Mouse (Mus musculus): ENCODE data around the gene Gli2. TPM values are rescaled to one million over a fixed set of nuclear protein-coding genes. Genes with fewer than 3 reads are reported as not detected.

Gene Gli2
- polyA plus RNA-seq, 1 experiment from 2014 or later: 3.4 TPM

DNA sequence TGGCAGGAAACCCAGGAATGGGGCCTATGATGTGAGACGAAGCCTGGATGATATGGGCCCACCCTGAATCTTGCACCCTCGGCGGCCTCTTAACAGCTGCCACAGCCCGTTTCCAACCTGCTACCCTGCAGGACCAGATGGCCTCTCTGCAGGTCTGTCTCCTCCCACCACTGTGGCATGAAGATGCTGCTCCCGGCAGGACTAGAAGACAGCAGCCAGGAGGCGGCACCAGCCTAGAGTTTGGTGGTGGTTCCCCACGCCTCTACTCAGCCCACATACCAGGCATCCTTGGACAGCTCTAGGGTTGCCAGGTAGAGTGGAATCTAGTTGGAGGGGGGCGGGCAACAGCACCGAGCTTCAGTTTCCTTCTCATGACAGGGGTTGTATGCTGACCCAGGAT lies 188.7 kb downstream of the Gli2 start:
- no peak overlapping the region for H3K4me2 ChIP-seq
- H3K36me3 ChIP-seq (ENCODE audit: control insufficient read depth, insufficient read depth, low read length): no peaks in the 10 kb centered on the region
- no peak overlapping the region for H3K4me3 ChIP-seq (ENCODE audit: low read depth, low read length)
- H3K9ac ChIP-seq (ENCODE audit: low read depth, low read length): no peak overlapping the region
- no peaks in the 10 kb centered on the region for H3K9me3 ChIP-seq (ENCODE audit: control insufficient read depth, low read length)
- H3K4me1 ChIP-seq (replicated peaks; ENCODE audit: control insufficient read depth, insufficient read depth, low read length): no peaks in the 10 kb centered on the region
- no peaks in the 10 kb centered on the region for H3K27me3 ChIP-seq (replicated peaks; ENCODE audit: control insufficient read depth, insufficient read depth, low read length)
- DNase-seq (ENCODE audit: low spot score) (no peak), ATAC-seq (replicated peaks; ENCODE audit: low FRiP score) (no peak)
- WGBS: 54% methylated on average over 9 of the region's 9 CpGs
- no peak overlapping the region for H3K27ac ChIP-seq (ENCODE audit: low read depth, low read length)

DNA sequence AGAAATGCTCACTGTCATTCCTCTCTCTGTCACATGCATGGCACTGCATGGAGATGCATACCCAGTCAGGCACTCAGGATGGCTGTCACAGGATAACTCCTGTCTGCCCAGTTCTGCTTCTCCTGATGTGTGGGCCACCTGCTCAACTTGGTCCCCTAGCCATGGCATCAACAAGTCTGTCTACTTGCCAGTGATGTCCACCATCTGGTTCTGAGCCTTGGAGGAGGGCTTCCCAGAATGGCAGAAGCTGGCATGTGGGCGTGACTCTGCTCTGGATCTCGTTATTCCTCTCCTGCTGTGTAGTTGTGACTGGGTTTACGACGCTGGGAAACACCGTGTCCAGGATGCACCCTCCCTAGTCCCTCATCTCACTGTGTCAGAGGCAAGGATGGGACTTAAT lies 189.4 kb downstream of the Gli2 start:
- H3K27me3 ChIP-seq (replicated peaks; ENCODE audit: control insufficient read depth, insufficient read depth, low read length): no peaks in the 10 kb centered on the region
- no peak overlapping the region for H3K9ac ChIP-seq (ENCODE audit: low read depth, low read length)
- WGBS: 78% methylated on average over 5 of the region's 5 CpGs
- no peak overlapping the region for H3K4me2 ChIP-seq
- no peaks in the 10 kb centered on the region for H3K4me1 ChIP-seq (replicated peaks; ENCODE audit: control insufficient read depth, insufficient read depth, low read length)
- no peak overlapping the region for H3K27ac ChIP-seq (ENCODE audit: low read depth, low read length)
- ATAC-seq (replicated peaks; ENCODE audit: low FRiP score) (no peak), DNase-seq (ENCODE audit: low spot score) (no peak)
- no peak overlapping the region for H3K4me3 ChIP-seq (ENCODE audit: low read depth, low read length)
- H3K36me3 ChIP-seq (ENCODE audit: control insufficient read depth, insufficient read depth, low read length): no peaks in the 10 kb centered on the region
- H3K9me3 ChIP-seq (ENCODE audit: control insufficient read depth, low read length): no peaks in the 10 kb centered on the region

DNA sequence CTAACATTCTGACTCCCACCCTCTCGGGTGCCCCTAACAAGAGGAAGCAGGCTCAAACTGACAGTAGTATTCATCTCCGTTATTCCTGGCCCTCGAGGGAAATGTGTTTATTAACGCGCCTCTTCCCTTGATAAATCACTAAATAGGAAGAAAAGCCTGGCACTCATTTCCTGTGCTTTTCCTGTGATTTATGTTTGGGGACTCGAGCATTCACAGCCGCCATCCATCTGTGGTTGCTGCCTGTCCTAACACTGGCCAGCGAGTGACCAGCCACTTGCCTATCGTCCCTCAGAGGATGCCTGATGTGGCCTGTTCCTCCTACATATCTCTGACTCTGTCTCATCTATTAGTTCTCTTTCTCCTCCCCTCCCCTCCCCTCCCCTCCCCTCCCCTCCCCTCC lies 195.3 kb downstream of the Gli2 start:
- H3K9me3 ChIP-seq (ENCODE audit: control insufficient read depth, low read length): no peaks in the 10 kb centered on the region
- 37% methylated on average over 9 of the region's 9 CpGs for whole genome bisulfite sequencing
- no peak overlapping the region for H3K4me3 ChIP-seq (ENCODE audit: low read depth, low read length)
- H3K4me2 ChIP-seq: no peak overlapping the region
- no peaks in the 10 kb centered on the region for H3K4me1 ChIP-seq (replicated peaks; ENCODE audit: control insufficient read depth, insufficient read depth, low read length)
- H3K9ac ChIP-seq (ENCODE audit: low read depth, low read length): no peak overlapping the region
- H3K27ac ChIP-seq (ENCODE audit: low read depth, low read length): no peak overlapping the region
- DNase-seq (ENCODE audit: low spot score) (no peak), ATAC-seq (replicated peaks; ENCODE audit: low FRiP score) (no peak)
- no peaks in the 10 kb centered on the region for H3K27me3 ChIP-seq (replicated peaks; ENCODE audit: control insufficient read depth, insufficient read depth, low read length)
- no peaks in the 10 kb centered on the region for H3K36me3 ChIP-seq (ENCODE audit: control insufficient read depth, insufficient read depth, low read length)

DNA sequence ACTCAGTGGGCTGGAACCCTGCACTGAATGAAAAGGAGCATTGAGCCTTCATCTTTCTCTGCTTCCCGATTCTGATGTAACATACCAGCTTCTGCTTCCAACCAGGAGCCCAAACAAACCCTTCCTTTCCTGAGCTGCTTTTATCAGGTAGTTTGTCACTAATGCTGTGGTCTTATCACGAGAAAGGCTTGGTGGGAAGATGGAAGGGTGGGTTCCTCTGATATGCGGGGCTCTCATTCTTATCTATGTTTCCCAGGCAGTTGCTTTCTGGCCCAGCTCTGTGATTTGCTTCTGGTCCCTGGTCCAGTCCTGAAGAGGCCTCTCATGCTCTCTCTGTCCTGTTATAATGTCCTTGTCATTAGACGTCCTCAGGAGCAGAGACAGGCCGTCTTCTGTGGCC lies 222.8 kb downstream of the Gli2 start:
- Histone ChIP-seq H3K9ac (ENCODE audit: low read depth, low read length) (no peak overlapping the region), H3K4me2 (no peak overlapping the region), H3K27me3 (replicated peaks; ENCODE audit: control insufficient read depth, insufficient read depth, low read length) (no peaks in the 10 kb centered on the region), H3K27ac (ENCODE audit: low read depth, low read length) (no peak overlapping the region), H3K9me3 (ENCODE audit: control insufficient read depth, low read length) (no peaks in the 10 kb centered on the region), H3K4me1 (replicated peaks; ENCODE audit: control insufficient read depth, insufficient read depth, low read length) (no peaks in the 10 kb centered on the region), H3K4me3 (ENCODE audit: low read depth, low read length) (no peak overlapping the region), H3K36me3 (ENCODE audit: control insufficient read depth, insufficient read depth, low read length) (no peaks in the 10 kb centered on the region)
- no peak for DNase-seq (ENCODE audit: low spot score)
- ATAC-seq (replicated peaks; ENCODE audit: low FRiP score): no peak
- 24% methylated on average over 5 of the region's 5 CpGs for WGBS

DNA sequence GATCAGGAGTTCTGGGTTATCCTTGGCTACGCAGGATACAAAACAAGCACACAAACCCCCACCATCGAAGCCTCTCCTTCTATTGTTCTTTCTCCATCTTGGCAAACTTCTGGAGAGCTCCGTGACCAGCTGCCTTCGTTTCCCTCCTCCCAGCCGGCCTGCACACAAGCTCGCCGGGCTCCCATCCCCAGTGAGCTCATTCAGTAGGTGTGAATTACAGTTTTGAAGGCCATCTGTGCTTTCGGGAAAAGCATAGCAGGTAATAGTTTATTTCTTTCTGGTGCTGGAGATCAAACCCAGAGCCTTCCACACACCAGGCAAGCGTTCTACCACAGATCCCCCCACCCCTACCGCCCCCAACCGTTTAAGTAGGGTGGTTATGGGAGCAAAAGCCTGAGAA lies 226.8 kb downstream of the Gli2 start:
- WGBS: 80% methylated on average over 11 of the region's 11 CpGs
- Histone ChIP-seq H3K9ac (ENCODE audit: low read depth, low read length) (no peak overlapping the region), H3K9me3 (ENCODE audit: control insufficient read depth, low read length) (no peaks in the 10 kb centered on the region), H3K4me2 (no peak overlapping the region), H3K27me3 (replicated peaks; ENCODE audit: control insufficient read depth, insufficient read depth, low read length) (no peaks in the 10 kb centered on the region), H3K36me3 (ENCODE audit: control insufficient read depth, insufficient read depth, low read length) (no peaks in the 10 kb centered on the region), H3K4me3 (ENCODE audit: low read depth, low read length) (no peak overlapping the region), H3K27ac (ENCODE audit: low read depth, low read length) (no peak overlapping the region), H3K4me1 (replicated peaks; ENCODE audit: control insufficient read depth, insufficient read depth, low read length) (no peaks in the 10 kb centered on the region)
- DNase-seq (ENCODE audit: low spot score) (no peak), ATAC-seq (replicated peaks; ENCODE audit: low FRiP score) (no peak)

DNA sequence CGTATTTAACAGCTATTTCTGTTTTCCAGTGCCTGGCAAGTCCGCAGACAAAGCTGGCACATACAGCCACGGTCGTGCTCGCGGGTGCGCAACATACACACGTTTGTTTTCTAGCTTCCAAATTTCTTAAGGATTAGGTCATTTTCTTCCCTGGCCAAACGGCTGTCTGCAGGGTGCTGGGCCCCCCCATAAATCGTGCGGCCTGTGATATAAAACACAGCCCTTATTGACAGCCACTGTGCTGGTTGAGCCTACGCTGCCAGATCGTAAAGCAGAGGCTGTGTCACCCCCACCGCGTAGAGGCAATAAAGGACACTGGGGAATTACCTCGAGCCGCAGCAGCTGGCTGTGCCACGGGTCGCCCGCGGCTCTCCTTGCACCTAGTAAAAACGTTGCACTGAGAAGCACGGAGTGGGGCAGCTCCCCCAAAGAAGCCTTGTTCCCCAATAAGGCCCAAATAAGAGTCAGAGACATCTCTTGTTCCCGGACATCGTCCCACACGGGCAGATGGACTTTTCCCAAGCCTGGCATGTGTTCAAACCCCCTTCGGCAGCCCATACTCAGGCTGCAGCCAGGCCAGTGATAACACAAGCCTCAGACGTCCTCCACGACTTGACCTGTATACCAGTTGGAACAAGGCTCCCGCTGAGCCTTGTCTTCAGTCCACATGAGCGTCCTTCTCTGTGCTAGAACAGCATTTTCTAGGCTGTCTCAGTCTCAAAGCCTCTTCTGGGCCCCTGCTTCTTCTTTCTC lies 227.8 kb downstream of the Gli2 start:
- ATAC-seq (replicated peaks; ENCODE audit: low FRiP score) (no peak), DNase-seq (ENCODE audit: low spot score) (no peak)
- Histone ChIP-seq H3K4me3 (ENCODE audit: low read depth, low read length) (no peak overlapping the region), H3K9me3 (ENCODE audit: control insufficient read depth, low read length) (no peaks in the 10 kb centered on the region), H3K27ac (ENCODE audit: low read depth, low read length) (no peak overlapping the region), H3K36me3 (ENCODE audit: control insufficient read depth, insufficient read depth, low read length) (no peaks in the 10 kb centered on the region), H3K27me3 (replicated peaks; ENCODE audit: control insufficient read depth, insufficient read depth, low read length) (no peaks in the 10 kb centered on the region), H3K4me1 (replicated peaks; ENCODE audit: control insufficient read depth, insufficient read depth, low read length) (no peaks in the 10 kb centered on the region), H3K4me2 (no peak overlapping the region), H3K9ac (ENCODE audit: low read depth, low read length) (no peak overlapping the region)
- 64% methylated on average over 31 of the region's 31 CpGs for WGBS

DNA sequence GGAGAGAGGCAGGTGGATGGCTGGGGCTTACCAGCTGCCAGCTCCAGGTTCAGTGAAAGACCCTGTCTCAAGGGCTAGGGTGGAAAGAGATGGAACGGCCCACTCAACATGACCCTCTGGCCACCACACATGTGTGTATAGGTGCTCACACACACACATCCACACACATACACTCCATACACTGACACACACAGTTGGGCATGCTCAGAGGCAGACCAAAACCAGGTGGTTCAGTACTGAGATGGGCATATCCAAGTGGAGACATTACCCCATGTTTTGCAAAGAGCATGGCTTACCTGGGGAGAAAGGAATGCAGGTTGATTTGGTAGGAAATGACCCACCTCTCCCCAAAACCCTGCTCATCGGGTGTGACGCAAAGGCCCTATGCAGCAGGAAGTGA lies 228.4 kb downstream of the Gli2 start:
- Histone ChIP-seq H3K4me2 (no peak overlapping the region), H3K4me3 (ENCODE audit: low read depth, low read length) (no peak overlapping the region), H3K27ac (ENCODE audit: low read depth, low read length) (no peak overlapping the region), H3K9ac (ENCODE audit: low read depth, low read length) (no peak overlapping the region), H3K4me1 (replicated peaks; ENCODE audit: control insufficient read depth, insufficient read depth, low read length) (no peaks in the 10 kb centered on the region), H3K27me3 (replicated peaks; ENCODE audit: control insufficient read depth, insufficient read depth, low read length) (no peaks in the 10 kb centered on the region), H3K9me3 (ENCODE audit: control insufficient read depth, low read length) (no peaks in the 10 kb centered on the region), H3K36me3 (ENCODE audit: control insufficient read depth, insufficient read depth, low read length) (no peaks in the 10 kb centered on the region)
- 75% methylated on average over 3 of the region's 3 CpGs for WGBS
- ATAC-seq (replicated peaks; ENCODE audit: low FRiP score): no peak
- DNase-seq (ENCODE audit: low spot score): no peak

DNA sequence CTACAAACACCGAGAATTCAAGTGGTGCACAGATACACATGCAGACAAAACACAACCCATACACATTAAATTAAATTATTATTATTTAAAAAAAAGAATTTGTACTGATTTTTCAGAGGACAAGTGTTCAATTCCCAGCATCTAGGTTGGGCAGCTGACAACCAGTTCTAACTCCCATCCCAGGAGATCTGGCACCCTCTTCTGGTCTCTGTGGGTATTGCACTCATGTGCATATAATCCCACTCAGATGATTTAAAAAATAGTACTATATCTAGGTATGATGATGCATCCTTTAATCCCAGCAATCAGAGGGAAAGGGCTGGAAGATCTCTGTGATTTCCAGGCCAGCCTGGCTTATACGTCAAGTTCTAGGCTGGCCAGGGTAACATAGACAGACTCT lies 231.2 kb downstream of the Gli2 start:
- H3K9ac ChIP-seq (ENCODE audit: low read depth, low read length): no peak overlapping the region
- H3K36me3 ChIP-seq (ENCODE audit: control insufficient read depth, insufficient read depth, low read length): no peaks in the 10 kb centered on the region
- H3K4me2 ChIP-seq: no peak overlapping the region
- no peaks in the 10 kb centered on the region for H3K27me3 ChIP-seq (replicated peaks; ENCODE audit: control insufficient read depth, insufficient read depth, low read length)
- 85% methylated on average over 2 of the region's 2 CpGs for WGBS
- no peak overlapping the region for H3K4me3 ChIP-seq (ENCODE audit: low read depth, low read length)
- no peaks in the 10 kb centered on the region for H3K9me3 ChIP-seq (ENCODE audit: control insufficient read depth, low read length)
- no peaks in the 10 kb centered on the region for H3K4me1 ChIP-seq (replicated peaks; ENCODE audit: control insufficient read depth, insufficient read depth, low read length)
- DNase-seq (ENCODE audit: low spot score): no peak
- no peak for ATAC-seq (replicated peaks; ENCODE audit: low FRiP score)
- H3K27ac ChIP-seq (ENCODE audit: low read depth, low read length): no peak overlapping the region

DNA sequence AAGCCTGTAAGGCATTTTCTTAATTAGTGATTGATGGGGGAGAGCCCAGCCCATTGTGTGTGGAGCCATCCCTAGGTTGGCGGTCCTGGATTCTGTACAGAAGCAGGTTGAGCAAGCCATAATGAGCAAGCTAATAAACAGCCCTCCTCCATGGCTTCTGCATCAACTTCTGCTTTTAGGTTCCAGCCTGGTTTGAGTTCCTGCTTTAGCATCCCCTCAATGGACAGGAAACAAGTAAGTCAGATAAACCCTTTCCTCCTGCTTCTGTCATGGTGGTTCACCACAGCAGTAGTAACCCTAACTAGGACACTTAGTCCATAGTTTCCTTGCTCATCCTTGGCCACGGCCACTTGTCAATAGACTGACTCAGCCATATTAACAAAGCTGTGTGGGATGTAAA lies 238.4 kb downstream of the Gli2 start:
- DNase-seq (ENCODE audit: low spot score): no peak
- no peak overlapping the region for H3K27ac ChIP-seq (ENCODE audit: low read depth, low read length)
- no peaks in the 10 kb centered on the region for H3K4me1 ChIP-seq (replicated peaks; ENCODE audit: control insufficient read depth, insufficient read depth, low read length)
- no peaks in the 10 kb centered on the region for H3K9me3 ChIP-seq (ENCODE audit: control insufficient read depth, low read length)
- no peak overlapping the region for H3K9ac ChIP-seq (ENCODE audit: low read depth, low read length)
- ATAC-seq (replicated peaks; ENCODE audit: low FRiP score): no peak
- no peaks in the 10 kb centered on the region for H3K27me3 ChIP-seq (replicated peaks; ENCODE audit: control insufficient read depth, insufficient read depth, low read length)
- no peak overlapping the region for H3K4me3 ChIP-seq (ENCODE audit: low read depth, low read length)
- WGBS: 64% methylated on average over 2 of the region's 2 CpGs
- H3K4me2 ChIP-seq: no peak overlapping the region
- H3K36me3 ChIP-seq (ENCODE audit: control insufficient read depth, insufficient read depth, low read length): no peaks in the 10 kb centered on the region
